Mouse (Mus musculus): ENCODE measurements around the gene Selenof. TPM values are rescaled to one million over a fixed set of nuclear protein-coding genes. Genes with fewer than 3 reads are reported as not detected.

The Selenof gene
- polyA plus RNA-seq, 1 experiment: 264 TPM

DNA sequence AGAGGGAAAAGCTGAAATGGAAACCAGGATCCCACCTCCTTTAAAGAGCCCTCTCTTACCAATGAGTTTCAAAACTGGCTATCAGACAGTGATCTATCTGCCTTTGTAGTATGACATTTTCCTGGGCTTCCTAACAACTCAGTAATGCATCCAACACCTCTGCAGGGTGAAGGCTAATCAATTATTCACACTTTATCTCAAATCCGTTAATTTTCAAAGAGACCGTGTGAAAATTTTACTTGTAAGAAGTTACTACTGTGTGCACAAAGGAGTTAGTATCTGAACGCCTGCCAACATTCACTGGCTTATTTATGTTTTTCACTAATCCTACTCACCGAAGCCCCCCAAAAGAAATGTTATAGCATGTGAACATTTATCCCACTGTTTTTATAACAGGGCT is 24.3 kb upstream of the Selenof start:
- Histone ChIP-seq H3ac (ENCODE audit: control insufficient read depth, insufficient read length) (no peak overlapping the region), H3K4me2 (ENCODE audit: low read depth) (no peak overlapping the region), H3K4me3 (no peak overlapping the region), H3K36me3 (ENCODE audit: control insufficient read depth, insufficient read depth) (no peaks in the 10 kb centered on the region), H3K27me3 (ENCODE audit: control insufficient read depth, insufficient read depth, insufficient read length) (no peaks in the 10 kb centered on the region), H3K79me2 (ENCODE audit: control insufficient read depth, insufficient read depth) (peaks cover 84% of the 10 kb centered on the region)
- TF ChIP-seq REST (IDR thresholded peaks at IDR 0.05; ENCODE audit: insufficient read depth, insufficient read length): no peak
- no peak for TF ChIP-seq MAX (IDR thresholded peaks at IDR 0.05; ENCODE audit: low read depth)
- TF ChIP-seq MYOG (IDR thresholded peaks at IDR 0.05; ENCODE audit: control insufficient read depth in 1 of 3, insufficient read depth in 1 of 3, insufficient read length in 2 of 3, low read depth in 2 of 3): no peak
- TF ChIP-seq POLR2A (IDR thresholded peaks at IDR 0.05; ENCODE audit: insufficient read length, low read depth): no peak
- no peak for TF ChIP-seq CEBPB (IDR thresholded peaks at IDR 0.05; ENCODE audit: insufficient read depth, poor library complexity, severe bottlenecking)
- no peak for TF ChIP-seq USF1 (IDR thresholded peaks at IDR 0.05; ENCODE audit: low read depth)
- no peak for TF ChIP-seq SRF (IDR thresholded peaks at IDR 0.05; ENCODE audit: control insufficient read depth, insufficient read length, low read depth)
- TF ChIP-seq E2F4 (IDR thresholded peaks at IDR 0.05; ENCODE audit: insufficient read depth): no peak
- no peak for TF ChIP-seq MYOD1 (IDR thresholded peaks at IDR 0.05; ENCODE audit: control insufficient read depth in 1 of 3, insufficient read length in 2 of 3, low read depth in 2 of 3)
- TF ChIP-seq POLR2AphosphoS2 (IDR thresholded peaks at IDR 0.05; ENCODE audit: insufficient read length, low read depth): no peak
- no peak for TF ChIP-seq TCF12 (IDR thresholded peaks at IDR 0.05; ENCODE audit: insufficient read depth, poor library complexity, severe bottlenecking)

DNA sequence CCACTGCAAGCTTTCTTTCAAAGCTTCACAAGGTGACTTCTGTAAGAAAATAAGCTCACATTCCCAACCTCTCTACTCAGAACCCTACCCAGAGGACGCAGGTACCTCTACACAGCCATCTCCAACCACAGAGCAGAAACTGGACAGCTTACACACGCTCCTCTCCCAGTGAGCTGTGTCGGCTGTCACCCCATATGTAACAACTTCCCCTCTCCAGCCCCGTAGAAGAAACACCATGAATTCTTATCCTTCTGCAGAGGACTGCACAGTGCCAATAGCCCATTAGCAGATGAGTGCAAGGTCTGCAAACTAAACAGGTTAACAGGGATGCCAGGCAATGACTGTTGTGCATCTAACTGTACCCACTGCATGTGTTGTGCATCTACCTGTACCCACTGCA is 23.6 kb upstream of the Selenof start:
- H3ac ChIP-seq (ENCODE audit: control insufficient read depth, insufficient read length): no peak overlapping the region
- H3K4me3 ChIP-seq: no peak overlapping the region
- no peaks in the 10 kb centered on the region for H3K36me3 ChIP-seq (ENCODE audit: control insufficient read depth, insufficient read depth)
- H3K4me2 ChIP-seq (ENCODE audit: low read depth): no peak overlapping the region
- H3K27me3 ChIP-seq (ENCODE audit: control insufficient read depth, insufficient read depth, insufficient read length): no peaks in the 10 kb centered on the region
- TF ChIP-seq TCF3 (IDR thresholded peaks at IDR 0.05; ENCODE audit: insufficient read length, low read depth) (no peak), MYOG (IDR thresholded peaks at IDR 0.05; ENCODE audit: control insufficient read depth in 1 of 3, insufficient read depth in 1 of 3, insufficient read length in 2 of 3, low read depth in 2 of 3) (no peak), CEBPB (IDR thresholded peaks at IDR 0.05; ENCODE audit: insufficient read depth, poor library complexity, severe bottlenecking) (no peak), TCF12 (IDR thresholded peaks at IDR 0.05; ENCODE audit: insufficient read depth, poor library complexity, severe bottlenecking) (no peak), MAX (IDR thresholded peaks at IDR 0.05; ENCODE audit: low read depth) (no peak), MYOD1 (IDR thresholded peaks at IDR 0.05; ENCODE audit: control insufficient read depth in 1 of 3, insufficient read length in 2 of 3, low read depth in 2 of 3) (no peak), POLR2A (IDR thresholded peaks at IDR 0.05; ENCODE audit: insufficient read length, low read depth) (no peak), POLR2AphosphoS2 (IDR thresholded peaks at IDR 0.05; ENCODE audit: insufficient read length, low read depth) (no peak), USF1 (IDR thresholded peaks at IDR 0.05; ENCODE audit: low read depth) (no peak)
- H3K79me2 ChIP-seq (ENCODE audit: control insufficient read depth, insufficient read depth): peaks cover 84% of the 10 kb centered on the region

DNA sequence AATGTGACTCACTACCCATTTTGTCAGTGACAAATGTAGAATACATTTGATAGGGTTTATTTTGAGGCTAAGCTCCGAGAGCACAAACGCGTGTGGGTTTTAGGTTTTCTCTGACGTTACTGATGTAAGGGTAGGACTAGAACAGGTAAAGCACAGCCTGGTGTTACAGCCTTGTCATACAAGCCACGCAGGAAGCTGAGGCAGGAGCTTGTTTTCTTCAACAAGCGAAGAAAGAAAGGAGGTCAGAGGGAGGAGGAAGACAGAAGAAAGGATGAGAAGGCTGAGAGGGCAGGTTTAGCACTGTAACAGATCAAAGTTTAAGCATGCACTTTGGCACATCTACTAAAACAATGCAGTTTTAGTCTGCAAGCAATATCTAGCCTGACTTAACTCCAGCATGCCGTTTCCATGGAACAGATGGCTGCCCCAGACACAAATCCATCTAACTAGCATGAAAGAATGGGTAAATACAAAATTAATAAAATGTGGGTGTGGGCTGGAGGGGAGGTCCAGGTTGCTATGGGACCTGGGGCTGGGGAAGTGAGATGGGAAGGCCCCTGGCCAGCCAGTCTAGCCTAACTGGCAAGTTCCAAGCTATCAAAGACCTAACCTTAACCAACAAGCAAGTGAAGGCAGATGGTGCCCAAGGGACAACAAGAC is 21.8 kb upstream of the Selenof start:
- H3K4me3 ChIP-seq: no peak overlapping the region
- TF ChIP-seq USF1 (IDR thresholded peaks at IDR 0.05; ENCODE audit: low read depth): no peak
- H3ac ChIP-seq (ENCODE audit: control insufficient read depth, insufficient read length): no peak overlapping the region
- H3K79me2 ChIP-seq (ENCODE audit: control insufficient read depth, insufficient read depth): peaks cover 84% of the 10 kb centered on the region
- no peak overlapping the region for H3K4me2 ChIP-seq (ENCODE audit: low read depth)
- H3K36me3 ChIP-seq (ENCODE audit: control insufficient read depth, insufficient read depth): no peaks in the 10 kb centered on the region
- H3K27me3 ChIP-seq (ENCODE audit: control insufficient read depth, insufficient read depth, insufficient read length): no peaks in the 10 kb centered on the region

DNA sequence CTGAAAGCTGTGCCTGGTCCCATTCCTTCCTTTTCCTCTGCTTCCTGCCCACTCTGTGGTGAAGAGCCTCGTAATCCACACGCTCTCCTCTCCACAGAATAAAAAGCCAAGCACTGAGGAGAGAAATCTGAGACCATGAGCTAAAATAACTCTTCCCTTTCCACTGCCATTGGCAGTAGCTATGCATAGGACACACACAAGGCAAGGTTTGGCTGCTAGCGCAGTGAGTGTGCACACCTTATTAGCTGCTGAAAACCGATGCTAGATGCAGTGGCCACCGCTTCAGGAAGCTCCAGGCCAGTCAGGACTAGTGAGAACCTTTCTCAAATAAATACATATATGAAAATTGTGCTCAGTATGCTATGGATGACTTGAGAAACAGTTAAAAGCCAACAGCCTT is 20.1 kb upstream of the Selenof start:
- TF ChIP-seq E2F4 (IDR thresholded peaks at IDR 0.05; ENCODE audit: insufficient read depth) (no peak), USF1 (IDR thresholded peaks at IDR 0.05; ENCODE audit: low read depth) (no peak), MYOG (IDR thresholded peaks at IDR 0.05; ENCODE audit: control insufficient read depth in 1 of 3, insufficient read depth in 1 of 3, insufficient read length in 2 of 3, low read depth in 2 of 3) (no peak), CEBPB (IDR thresholded peaks at IDR 0.05; ENCODE audit: insufficient read depth, poor library complexity, severe bottlenecking) (no peak), POLR2A (IDR thresholded peaks at IDR 0.05; ENCODE audit: insufficient read length, low read depth) (no peak), MAX (IDR thresholded peaks at IDR 0.05; ENCODE audit: low read depth) (no peak), TCF3 (IDR thresholded peaks at IDR 0.05; ENCODE audit: insufficient read length, low read depth) (no peak), TCF12 (IDR thresholded peaks at IDR 0.05; ENCODE audit: insufficient read depth, poor library complexity, severe bottlenecking) (no peak)
- H3K36me3 ChIP-seq (ENCODE audit: control insufficient read depth, insufficient read depth): no peaks in the 10 kb centered on the region
- no peak overlapping the region for H3K4me2 ChIP-seq (ENCODE audit: low read depth)
- no peaks in the 10 kb centered on the region for H3K27me3 ChIP-seq (ENCODE audit: control insufficient read depth, insufficient read depth, insufficient read length)
- peaks cover 84% of the 10 kb centered on the region for H3K79me2 ChIP-seq (ENCODE audit: control insufficient read depth, insufficient read depth)
- no peak overlapping the region for H3ac ChIP-seq (ENCODE audit: control insufficient read depth, insufficient read length)
- no peak overlapping the region for H3K4me3 ChIP-seq

DNA sequence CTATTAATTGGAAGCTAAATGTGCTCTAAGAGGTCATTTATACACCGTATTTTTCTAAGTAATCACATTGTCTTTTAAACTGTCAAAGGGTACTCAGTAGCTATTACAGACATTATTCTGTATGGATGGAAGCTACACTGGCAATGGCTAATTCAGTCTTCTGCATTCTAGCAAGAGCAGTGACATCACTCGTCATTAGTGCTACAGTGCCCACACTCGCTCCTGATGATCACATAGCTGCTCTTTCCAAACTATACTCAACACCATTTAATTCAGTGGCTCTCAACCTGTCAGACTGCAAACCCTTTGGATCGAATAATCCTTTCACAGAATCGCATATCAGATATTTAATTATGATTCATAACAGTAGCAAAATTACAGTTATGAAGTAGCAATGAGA is 19.4 kb upstream of the Selenof start:
- Histone ChIP-seq H3ac (ENCODE audit: control insufficient read depth, insufficient read length) (no peak overlapping the region), H3K4me2 (ENCODE audit: low read depth) (no peak overlapping the region), H3K27me3 (ENCODE audit: control insufficient read depth, insufficient read depth, insufficient read length) (no peaks in the 10 kb centered on the region), H3K36me3 (ENCODE audit: control insufficient read depth, insufficient read depth) (no peaks in the 10 kb centered on the region), H3K79me2 (ENCODE audit: control insufficient read depth, insufficient read depth) (peaks cover 84% of the 10 kb centered on the region), H3K4me3 (no peak overlapping the region)
- TF ChIP-seq SRF (IDR thresholded peaks at IDR 0.05; ENCODE audit: control insufficient read depth, insufficient read length, low read depth) (no peak), MYOG (IDR thresholded peaks at IDR 0.05; ENCODE audit: control insufficient read depth in 1 of 3, insufficient read depth in 1 of 3, insufficient read length in 2 of 3, low read depth in 2 of 3) (no peak), TCF3 (IDR thresholded peaks at IDR 0.05; ENCODE audit: insufficient read length, low read depth) (no peak), POLR2AphosphoS2 (IDR thresholded peaks at IDR 0.05; ENCODE audit: insufficient read length, low read depth) (no peak), E2F4 (IDR thresholded peaks at IDR 0.05; ENCODE audit: insufficient read depth) (no peak), USF1 (IDR thresholded peaks at IDR 0.05; ENCODE audit: low read depth) (no peak), CEBPB (IDR thresholded peaks at IDR 0.05; ENCODE audit: insufficient read depth, poor library complexity, severe bottlenecking) (no peak), TCF12 (IDR thresholded peaks at IDR 0.05; ENCODE audit: insufficient read depth, poor library complexity, severe bottlenecking) (no peak)
